In the genomic region with DNA sequence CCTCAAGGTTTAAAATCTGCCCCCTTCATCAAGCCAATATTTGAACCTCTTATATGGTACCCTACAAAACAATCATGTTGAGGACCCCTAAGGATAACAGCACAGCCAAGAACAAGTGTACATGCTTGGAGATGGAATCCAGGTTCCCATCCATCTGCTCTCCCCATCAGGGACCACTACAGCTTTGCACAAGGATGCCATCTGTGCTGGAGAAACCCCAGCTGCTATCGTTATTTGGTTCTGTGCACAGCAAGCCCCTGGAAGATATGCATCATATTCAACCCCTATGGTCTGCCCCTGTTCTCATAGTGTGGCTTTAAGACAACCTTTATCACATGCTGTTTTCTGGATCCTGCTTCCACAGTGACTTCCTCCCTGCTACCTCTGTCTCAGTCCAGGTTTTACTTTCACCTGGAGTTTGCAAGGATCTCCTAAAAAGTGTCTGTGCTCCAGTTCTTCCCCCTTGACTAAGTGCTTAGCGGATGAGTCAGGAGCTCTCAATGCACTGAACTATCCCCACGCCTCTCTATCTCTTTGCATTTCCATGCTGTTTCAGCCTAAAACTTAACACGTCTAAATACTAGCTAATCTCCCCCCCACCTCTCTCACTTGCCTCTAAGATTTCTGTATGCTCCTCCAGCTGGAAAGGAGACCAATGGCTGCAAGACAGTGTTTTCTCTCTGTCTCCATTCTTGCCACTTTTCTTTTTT, we compare ENCODE assay signal across 20 mouse cellular contexts. TPM values are rescaled to one million over a fixed set of nuclear protein-coding genes. Genes with fewer than 3 reads are reported as not detected.
"Had no signal": no experiment of that assay in that cellular context is flagged by ENCODE, and none has a peak within 500 bp of the region (broad histone marks: within the 10 kb centered on the region; RNA-seq: fewer than 3 reads in every experiment).

No protein-coding gene starts in this region.

- H3K4me2 ChIP-seq: liver, embryonic 13.5 days; midbrain, embryonic 12.5 days; midbrain, embryonic 15.5 days; neural tube, embryonic 12.5 days; neural tube, embryonic 15.5 days had no signal

- H3K27me3 ChIP-seq: midbrain, embryonic 12.5 days; midbrain, embryonic 15.5 days; neural tube, embryonic 12.5 days had no signal

- H3K36me3 ChIP-seq: liver, embryonic 13.5 days; midbrain, embryonic 12.5 days; midbrain, embryonic 15.5 days; neural tube, embryonic 12.5 days; neural tube, embryonic 15.5 days had no signal

- H3K4me3 ChIP-seq: layer of hippocampus, adult 2 months; liver, embryonic 13.5 days; midbrain, embryonic 12.5 days; midbrain, embryonic 15.5 days; neural tube, embryonic 12.5 days; neural tube, embryonic 15.5 days had no signal

- ATAC-seq: intestine, postnatal 0 days; midbrain, embryonic 15.5 days had no signal

- H3K4me1 ChIP-seq: midbrain, embryonic 12.5 days; midbrain, embryonic 15.5 days; neural tube, embryonic 12.5 days; neural tube, embryonic 15.5 days had no signal

- DNase-seq: kidney, adult 2 months; kidney, postnatal 25 days; liver, embryonic 13.5 days; lung, adult 2 months; right cerebral cortex, postnatal 4 days; thymus, adult 2 months; thymus, postnatal 14 days; thymus, postnatal 4 days had no signal

- H3K9ac ChIP-seq: liver, embryonic 13.5 days; midbrain, embryonic 12.5 days; midbrain, embryonic 15.5 days; neural tube, embryonic 12.5 days; neural tube, embryonic 15.5 days had no signal

- H3K27ac ChIP-seq: kidney, postnatal 0 days; layer of hippocampus, adult 2 months; liver, embryonic 13.5 days; macrophage; midbrain, embryonic 12.5 days; midbrain, embryonic 15.5 days; neural tube, embryonic 12.5 days; neural tube, embryonic 15.5 days; stomach, postnatal 0 days had no signal

- H3K9me3 ChIP-seq: liver, embryonic 13.5 days; midbrain, embryonic 12.5 days; midbrain, embryonic 15.5 days; neural tube, embryonic 12.5 days; neural tube, embryonic 15.5 days had no signal

RNA-seq across cellular contexts. Expression of gene Tph1, which starts 23.8 kb away (rescaled TPM):
- total RNA-seq: liver, adult 2 months; megakaryocyte, adult 5-6 weeks had no signal
- polyA plus RNA-seq: kidney, adult 2 months; liver, adult 2 months; liver, embryonic 13.5 days; lung, adult 2 months; macrophage; neural tube, embryonic 15.5 days; stomach, embryonic 14.5 days had no signal
